ENCODE assay signal across 9 mouse cellular contexts in the genomic region with DNA sequence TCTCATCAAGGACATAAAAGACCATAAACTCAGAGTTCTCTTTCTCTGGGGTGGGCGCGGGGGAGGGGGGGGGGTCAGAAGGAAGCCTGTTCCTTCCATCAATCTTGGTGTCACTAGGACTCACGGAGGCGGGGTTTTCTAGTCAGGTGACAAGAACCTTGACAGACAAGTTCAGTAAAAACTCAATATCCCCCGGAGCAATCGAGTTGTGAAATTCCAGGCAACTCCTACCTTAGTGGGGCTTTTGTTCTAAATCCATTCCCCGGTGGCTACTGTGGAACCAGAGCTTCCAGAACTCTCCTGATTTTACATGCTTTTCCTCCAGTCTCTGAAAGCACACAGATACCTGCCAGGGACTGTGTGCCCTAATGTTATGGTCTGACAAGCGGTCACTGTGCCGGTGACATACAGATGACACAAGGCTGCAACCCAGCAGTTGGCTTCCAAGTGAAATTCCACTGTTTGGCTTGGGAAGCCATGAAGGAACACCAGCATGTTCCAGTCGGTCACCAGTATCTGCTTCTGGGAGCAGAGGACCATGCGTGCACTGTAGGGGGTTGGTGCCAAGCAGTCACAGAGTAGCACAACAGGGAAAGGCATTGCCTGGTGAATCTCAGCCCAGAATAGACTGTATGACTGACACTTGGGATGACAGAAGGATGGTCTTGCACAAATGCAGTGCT. TPM values are rescaled to one million over a fixed set of nuclear protein-coding genes. Genes with fewer than 3 reads are reported as not detected.
DNase-seq lines count a peak whose midpoint lies in the region; ATAC-seq lines count a peak whose summit lies in the region.
"Had no signal": no experiment of that assay in that cellular context is flagged by ENCODE, and none has a peak within 500 bp of the region (broad histone marks: within the 10 kb centered on the region; RNA-seq: fewer than 3 reads in every experiment).

No protein-coding gene starts in this region.

- H3K9me3 ChIP-seq in kidney, embryonic 14.5 days (ENCODE audit: control insufficient read depth, low read length), result no peaks in the 10 kb centered on the region
- no peaks in the 10 kb centered on the region for H3K9me3 ChIP-seq in embryonic facial prominence, embryonic 10.5 days
- H3K9me3 ChIP-seq in heart, embryonic 16.5 days (replicated peaks; ENCODE audit: control insufficient read depth, low read length), result no peaks in the 10 kb centered on the region
- H3K9me3 ChIP-seq in liver, embryonic 11.5 days (ENCODE audit: control insufficient read depth, low read length), result no peaks in the 10 kb centered on the region

- H3K4me2 ChIP-seq in kidney, embryonic 14.5 days (replicated peaks; ENCODE audit: low read depth, low read length), result no peak overlapping the region; the same call in 1 of the 2 replicates
- no peak overlapping the region for H3K4me2 ChIP-seq in heart, embryonic 16.5 days (ENCODE audit: low read depth, low read length)
- H3K4me2 ChIP-seq in liver, embryonic 11.5 days, result peak overlapping the region; percentile 10; the same call in 1 of the 2 replicates

- 0 out of 2 replicates have a peak, but pooled peaks cover 2% of the 10 kb centered on the region for H3K27me3 ChIP-seq in kidney, embryonic 14.5 days (ENCODE audit: control insufficient read depth, insufficient read depth, low read length)
- peaks cover 11% of the 10 kb centered on the region for H3K27me3 ChIP-seq in embryonic facial prominence, embryonic 10.5 days (replicated peaks; ENCODE audit: low read depth, poor library complexity, severe bottlenecking)
- no peaks in the 10 kb centered on the region for H3K27me3 ChIP-seq in heart, embryonic 16.5 days (ENCODE audit: control insufficient read depth, insufficient read depth, low read length)
- no peaks in the 10 kb centered on the region for H3K27me3 ChIP-seq in liver, embryonic 11.5 days (replicated peaks; ENCODE audit: control insufficient read depth, insufficient read depth, low read length)

- no peak for DNase-seq in kidney, adult 18-20 months
- no peak for DNase-seq in embryonic facial prominence, embryonic 10.5 days (ENCODE audit: low spot score)
- DNase-seq in liver, embryonic 11.5 days (ENCODE audit: low spot score), result no peak
- DNase-seq in right cerebral cortex, postnatal 10 days (ENCODE audit: low spot score in 2 of 2), result no peak

- H3K4me1 ChIP-seq in kidney, embryonic 14.5 days (ENCODE audit: control insufficient read depth, insufficient read depth, low read length), result peaks cover 45% of the 10 kb centered on the region
- H3K4me1 ChIP-seq in embryonic facial prominence, embryonic 10.5 days, result peaks cover 69% of the 10 kb centered on the region
- H3K4me1 ChIP-seq in heart, embryonic 16.5 days (ENCODE audit: control insufficient read depth, insufficient read depth, low read length), result peaks cover 59% of the 10 kb centered on the region
- peaks cover 41% of the 10 kb centered on the region for H3K4me1 ChIP-seq in liver, embryonic 11.5 days (replicated peaks; ENCODE audit: control insufficient read depth, insufficient read depth, low read length)

- H3K27ac ChIP-seq in kidney, embryonic 14.5 days (ENCODE audit: low read depth, low read length), result 0 out of 2 replicates have a peak overlapping the region, but pooled peaks have one; percentile 19
- H3K27ac ChIP-seq in embryonic facial prominence, embryonic 10.5 days (replicated peaks), result peak overlapping the region; percentile 57; the same call in 1 of the 2 replicates
- H3K27ac ChIP-seq in heart, embryonic 16.5 days (ENCODE audit: low read length), result 0 out of 2 replicates have a peak overlapping the region, but pooled peaks have one; percentile 2
- H3K27ac ChIP-seq in liver, embryonic 11.5 days (ENCODE audit: low read depth, low read length), result no peak overlapping the region
- H3K27ac ChIP-seq: liver, embryonic 14.5 days had no signal

- H3K4me3 ChIP-seq in kidney, embryonic 14.5 days (ENCODE audit: low read length), result no peak overlapping the region
- peak overlapping the region; percentile 94; the same call in 1 of the 2 replicates for H3K4me3 ChIP-seq in embryonic facial prominence, embryonic 10.5 days
- no peak overlapping the region for H3K4me3 ChIP-seq in heart, embryonic 16.5 days (ENCODE audit: low read length)
- H3K4me3 ChIP-seq in liver, embryonic 11.5 days (ENCODE audit: low read depth, low read length), result no peak overlapping the region

- WGBS in kidney, embryonic 14.5 days, result 40% methylated on average over 10 of the region's 11 CpGs
- 65% methylated on average over 11 of the region's 11 CpGs for WGBS in embryonic facial prominence, embryonic 10.5 days
- WGBS in heart, embryonic 16.5 days, result 68% methylated on average over 11 of the region's 11 CpGs
- 74% methylated on average over 10 of the region's 11 CpGs for WGBS in liver, embryonic 11.5 days

- ATAC-seq in kidney, embryonic 14.5 days (ENCODE audit: low FRiP score, low TSS enrichment), result no peak
- no peak for ATAC-seq in heart, embryonic 16.5 days (replicated peaks; ENCODE audit: extremely low read depth, insufficient read depth, low FRiP score)
- no peak for ATAC-seq in liver, embryonic 11.5 days (replicated peaks; ENCODE audit: low FRiP score)
- no peak for ATAC-seq in CD4-positive, CD25-positive, alpha-beta regulatory T cell, adult 4 months
- ATAC-seq: forebrain, embryonic 16.5 days had no signal

- peaks cover 5% of the 10 kb centered on the region; the same call in 1 of the 2 replicates for H3K36me3 ChIP-seq in kidney, embryonic 14.5 days (ENCODE audit: control insufficient read depth, insufficient read depth, low read length)
- H3K36me3 ChIP-seq in embryonic facial prominence, embryonic 10.5 days (replicated peaks), result peaks cover 28% of the 10 kb centered on the region
- 0 out of 2 replicates have a peak, but pooled peaks cover 2% of the 10 kb centered on the region for H3K36me3 ChIP-seq in heart, embryonic 16.5 days (ENCODE audit: control insufficient read depth, insufficient read depth)
- peaks cover 3% of the 10 kb centered on the region; the same call in 1 of the 2 replicates for H3K36me3 ChIP-seq in liver, embryonic 11.5 days (ENCODE audit: control insufficient read depth, insufficient read depth, low read length)

- H3K9ac ChIP-seq in kidney, embryonic 14.5 days (ENCODE audit: low read depth, low read length), result no peak overlapping the region
- peak overlapping the region; percentile 9; the same call in 1 of the 2 replicates for H3K9ac ChIP-seq in heart, embryonic 16.5 days (ENCODE audit: low read length)
- no peak overlapping the region for H3K9ac ChIP-seq in liver, embryonic 11.5 days (ENCODE audit: low read depth, low read length)
- H3K9ac ChIP-seq: liver, embryonic 14.5 days had no signal

RNA-seq across cellular contexts. Expression of a gene that starts 2.8 kb away (rescaled TPM):
- polyA plus RNA-seq in kidney, embryonic 14.5 days (2014; fragmentation: Nextera tagmentation; extraction: Ambion mirVana), result 5.8 and 9.3 TPM in 2 replicates
- 7.3 and 8.2 TPM in 2 replicates for polyA plus RNA-seq in embryonic facial prominence, embryonic 10.5 days (2016; fragmentation: Nextera tagmentation; extraction: Ambion mirVana)
- 7.1 and 7.5 TPM in 2 replicates for polyA plus RNA-seq in heart, embryonic 16.5 days (2015; fragmentation: Nextera tagmentation; extraction: Ambion mirVana)
- 12.6 and 13.4 TPM in 2 replicates for polyA plus RNA-seq in liver, embryonic 11.5 days (2014; fragmentation: Nextera tagmentation; extraction: Ambion mirVana)
- polyA plus RNA-seq in CD4-positive, CD25-positive, alpha-beta regulatory T cell, adult 4 months (2017; shearing (Covaris generic)), result 1 to 10 TPM; 7.3 to 8.2 TPM
